Mouse (Mus musculus): ENCODE data around the gene Cd6. TPM values are rescaled to one million over a fixed set of nuclear protein-coding genes. Genes with fewer than 3 reads are reported as not detected.

Cd6 gene
- polyA plus RNA-seq, 1 experiment, result 2.1 TPM

DNA sequence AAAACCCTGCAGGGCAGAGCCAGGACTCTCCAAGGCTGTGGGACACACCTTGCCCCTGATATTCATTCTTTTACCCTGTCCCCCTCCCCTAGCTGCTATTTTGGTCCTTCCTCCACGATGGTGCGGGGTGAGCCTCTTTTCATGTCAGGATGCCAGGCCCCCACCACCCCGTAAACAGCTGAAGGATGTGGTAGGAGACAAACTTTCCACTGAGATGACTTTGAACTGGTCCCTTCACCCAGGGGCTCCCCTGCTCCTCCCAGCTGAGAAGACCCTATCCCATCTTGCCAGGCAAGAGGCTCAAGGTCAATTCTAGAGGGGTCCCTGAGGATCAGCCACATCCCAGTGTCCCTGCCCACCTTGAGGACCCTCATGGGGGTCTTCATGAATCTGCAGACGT, 42.5 kb downstream of the Cd6 start:
- no peaks in the 10 kb centered on the region; the same call in 1 of the 2 replicates for H3K4me1 ChIP-seq (ENCODE audit: control insufficient read depth, insufficient read depth, low read length)
- H3K4me3 ChIP-seq (replicated peaks; ENCODE audit: control insufficient read depth, low read depth, low read length), result no peak overlapping the region
- 50% methylated on average over 4 of the region's 4 CpGs for WGBS
- TF ChIP-seq CTCF (IDR thresholded peaks at IDR 0.05; ENCODE audit: control insufficient read depth, insufficient read depth, low read length) (no peak), POLR2A (IDR thresholded peaks at IDR 0.05; ENCODE audit: borderline replicate concordance, control insufficient read depth, low read depth, low read length) (no peak)
- H3K27ac ChIP-seq (ENCODE audit: control insufficient read depth, insufficient read depth, low read depth, low read length, poor library complexity), result no peak overlapping the region

DNA sequence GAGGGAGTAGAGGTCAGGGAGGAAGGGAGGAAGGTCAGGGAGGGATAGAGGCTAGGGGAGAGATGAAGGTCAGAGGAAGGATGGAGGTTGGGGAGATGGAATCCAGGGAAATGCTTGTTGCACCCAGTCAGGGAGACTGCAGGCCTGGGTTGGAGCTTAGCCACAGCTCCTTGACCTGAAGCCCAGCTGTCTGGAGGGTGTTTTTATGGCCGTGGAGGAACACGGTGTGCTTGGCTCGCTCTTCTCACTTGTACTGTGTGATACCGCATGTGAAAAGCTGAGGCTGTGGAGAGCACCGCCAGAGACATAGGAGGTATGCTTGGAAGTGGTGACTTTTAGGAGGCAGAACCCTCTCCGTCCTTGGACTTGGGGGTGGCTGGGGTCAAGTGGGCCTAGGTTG, 43.1 kb downstream of the Cd6 start:
- Histone ChIP-seq H3K27ac (ENCODE audit: control insufficient read depth, insufficient read depth, low read depth, low read length, poor library complexity) (no peak overlapping the region), H3K4me1 (ENCODE audit: control insufficient read depth, insufficient read depth, low read length) (no peaks in the 10 kb centered on the region; the same call in 1 of the 2 replicates), H3K4me3 (replicated peaks; ENCODE audit: control insufficient read depth, low read depth, low read length) (no peak overlapping the region)
- WGBS, result 86% methylated on average over 6 of the region's 6 CpGs
- TF ChIP-seq POLR2A (IDR thresholded peaks at IDR 0.05; ENCODE audit: borderline replicate concordance, control insufficient read depth, low read depth, low read length) (no peak), CTCF (IDR thresholded peaks at IDR 0.05; ENCODE audit: control insufficient read depth, insufficient read depth, low read length) (no peak)

DNA sequence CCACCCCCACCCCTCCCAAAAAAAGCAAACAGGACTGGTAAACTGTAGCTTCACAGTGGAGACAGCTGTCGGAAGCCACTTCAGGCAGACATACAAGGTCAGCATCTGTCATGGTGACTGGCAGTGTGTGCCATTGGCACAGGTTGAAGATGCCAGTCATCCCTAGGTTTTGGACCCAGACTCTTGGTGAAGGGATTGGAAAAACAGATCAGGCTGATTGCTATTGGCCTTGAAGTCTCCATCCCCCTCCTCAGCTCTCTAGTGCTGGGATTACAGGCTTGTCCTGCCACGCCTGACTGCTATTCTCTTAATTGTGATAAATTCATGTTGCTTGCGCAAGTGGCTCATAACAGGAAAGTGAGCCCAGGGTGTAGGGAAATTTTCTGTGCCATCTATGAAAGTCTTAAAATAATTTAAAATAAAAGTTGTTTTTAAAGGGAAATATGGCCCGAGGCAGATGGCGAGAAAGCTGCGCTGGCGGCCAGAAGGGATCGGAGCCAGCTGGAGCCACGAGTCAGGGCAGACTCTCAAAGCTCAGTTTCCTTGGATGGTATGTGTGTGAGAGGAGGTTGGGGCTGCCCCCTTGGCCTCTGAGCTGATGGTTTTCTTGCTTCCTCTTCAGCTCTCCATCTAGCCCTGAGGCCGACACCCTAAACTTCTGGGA, 44.9 kb downstream of the Cd6 start:
- Histone ChIP-seq H3K4me3 (replicated peaks; ENCODE audit: control insufficient read depth, low read depth, low read length) (no peak overlapping the region), H3K4me1 (ENCODE audit: control insufficient read depth, insufficient read depth, low read length) (no peaks in the 10 kb centered on the region; the same call in 1 of the 2 replicates), H3K27ac (ENCODE audit: control insufficient read depth, insufficient read depth, low read depth, low read length, poor library complexity) (no peak overlapping the region)
- TF ChIP-seq POLR2A (IDR thresholded peaks at IDR 0.05; ENCODE audit: borderline replicate concordance, control insufficient read depth, low read depth, low read length), result no peak
- TF ChIP-seq CTCF (IDR thresholded peaks at IDR 0.05; ENCODE audit: control insufficient read depth, insufficient read depth, low read length), result no peak
- 79% methylated on average over 10 of the region's 10 CpGs for WGBS

DNA sequence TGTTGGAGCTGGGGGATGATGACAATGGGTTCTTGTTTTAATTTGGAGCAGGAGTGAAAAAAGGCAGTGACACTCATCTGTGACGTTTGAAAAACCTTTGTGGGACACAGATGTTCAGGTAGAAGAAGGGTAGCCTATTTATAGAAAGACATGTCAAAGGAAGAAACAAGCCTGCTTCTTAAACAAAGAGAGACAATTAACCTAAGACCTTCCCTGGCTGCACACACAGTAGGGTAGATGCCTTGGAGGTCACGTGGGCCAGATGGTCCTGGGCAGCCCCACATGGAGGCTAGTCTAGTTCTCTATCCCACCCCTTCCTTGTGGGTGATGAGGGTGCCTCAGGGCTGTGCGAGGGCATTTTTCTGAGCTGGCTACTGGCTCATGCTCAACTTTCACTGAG, 45.8 kb downstream of the Cd6 start:
- no peak overlapping the region for H3K4me3 ChIP-seq (replicated peaks; ENCODE audit: control insufficient read depth, low read depth, low read length)
- H3K27ac ChIP-seq (ENCODE audit: control insufficient read depth, insufficient read depth, low read depth, low read length, poor library complexity), result no peak overlapping the region
- H3K4me1 ChIP-seq (ENCODE audit: control insufficient read depth, insufficient read depth, low read length), result no peaks in the 10 kb centered on the region; the same call in 1 of the 2 replicates
- WGBS, result 66% methylated on average over 3 of the region's 3 CpGs
- no peak for TF ChIP-seq CTCF (IDR thresholded peaks at IDR 0.05; ENCODE audit: control insufficient read depth, insufficient read depth, low read length)
- no peak for TF ChIP-seq POLR2A (IDR thresholded peaks at IDR 0.05; ENCODE audit: borderline replicate concordance, control insufficient read depth, low read depth, low read length)

DNA sequence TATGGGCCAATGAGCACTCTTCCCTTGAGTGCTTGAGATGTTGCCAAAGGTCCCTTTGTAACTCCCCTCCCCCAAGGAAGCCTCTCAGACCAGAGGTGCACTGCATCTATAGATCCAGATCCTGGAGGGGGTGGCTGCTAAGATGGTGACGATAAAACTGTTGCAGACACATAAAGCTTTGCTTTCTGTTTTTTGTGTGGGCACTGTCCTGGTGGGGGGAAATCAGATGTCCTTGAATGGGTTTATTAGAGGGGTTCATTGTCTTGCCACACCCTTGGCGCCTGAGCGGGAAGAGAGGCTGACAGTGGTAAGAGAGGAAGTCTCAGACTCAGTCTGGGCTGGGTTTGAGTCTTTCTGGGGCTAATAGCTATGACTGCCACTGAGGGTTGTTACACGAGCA, 46.7 kb downstream of the Cd6 start:
- Histone ChIP-seq H3K4me1 (ENCODE audit: control insufficient read depth, insufficient read depth, low read length) (no peaks in the 10 kb centered on the region), H3K27ac (ENCODE audit: control insufficient read depth, insufficient read depth, low read depth, low read length, poor library complexity) (no peak overlapping the region), H3K4me3 (replicated peaks; ENCODE audit: control insufficient read depth, low read depth, low read length) (no peak overlapping the region)
- 48% methylated on average over 4 of the region's 4 CpGs for WGBS
- TF ChIP-seq POLR2A (IDR thresholded peaks at IDR 0.05; ENCODE audit: borderline replicate concordance, control insufficient read depth, low read depth, low read length), result no peak
- no peak for TF ChIP-seq CTCF (IDR thresholded peaks at IDR 0.05; ENCODE audit: control insufficient read depth, insufficient read depth, low read length)

DNA sequence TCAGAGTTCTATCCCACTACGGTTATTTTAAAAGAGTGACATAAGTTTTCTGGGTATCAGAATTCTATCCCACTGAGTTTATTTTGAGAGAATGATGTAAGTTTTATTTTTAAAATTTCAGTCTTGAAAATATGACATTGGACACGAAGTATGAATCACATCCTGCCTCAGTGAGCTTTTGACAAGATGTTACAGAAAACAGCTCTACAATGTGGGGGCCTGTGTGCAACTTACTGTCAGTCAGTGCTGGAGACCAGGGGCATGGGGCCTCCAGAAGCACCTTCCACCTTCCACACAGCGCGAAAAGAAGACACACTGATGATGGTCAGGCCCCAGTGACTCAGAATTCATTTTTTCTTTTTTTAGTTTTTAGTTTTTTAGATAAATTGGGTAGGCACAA, 48.2 kb downstream of the Cd6 start:
- 64% methylated on average over 4 of the region's 4 CpGs for WGBS

DNA sequence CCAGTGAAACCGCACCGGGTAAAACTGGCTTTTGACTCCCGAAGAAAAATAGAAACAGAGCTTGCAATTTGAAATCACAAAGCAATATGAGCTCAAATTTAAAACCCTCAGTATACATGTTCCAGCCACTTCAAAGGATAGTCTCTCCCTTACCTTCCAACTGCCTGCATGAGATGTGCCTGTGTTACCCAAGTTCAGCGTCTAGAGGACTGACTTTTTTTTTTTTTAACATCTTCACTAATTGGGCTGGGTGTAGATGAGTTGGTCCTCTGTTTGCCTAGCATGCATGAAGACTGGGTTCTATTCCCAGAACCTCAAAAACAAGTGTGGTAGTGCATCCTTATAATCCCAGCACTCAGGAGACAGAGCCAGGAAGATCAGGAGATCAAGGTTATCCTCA, 53.0 kb downstream of the Cd6 start:
- H3K4me3 ChIP-seq (replicated peaks; ENCODE audit: control insufficient read depth, low read depth, low read length), result no peak overlapping the region
- no peaks in the 10 kb centered on the region for H3K4me1 ChIP-seq (ENCODE audit: control insufficient read depth, insufficient read depth, low read length)
- H3K27ac ChIP-seq (ENCODE audit: control insufficient read depth, insufficient read depth, low read depth, low read length, poor library complexity), result no peak overlapping the region
- 87% methylated on average over 4 of the region's 4 CpGs for WGBS
- TF ChIP-seq POLR2A (IDR thresholded peaks at IDR 0.05; ENCODE audit: borderline replicate concordance, control insufficient read depth, low read depth, low read length), result no peak
- TF ChIP-seq CTCF (IDR thresholded peaks at IDR 0.05; ENCODE audit: control insufficient read depth, insufficient read depth, low read length), result no peak

More for the DNA sequence above, 48.2 kb downstream of the Cd6 start:
- Histone ChIP-seq H3K4me1 (ENCODE audit: control insufficient read depth, insufficient read depth, low read length) (no peaks in the 10 kb centered on the region), H3K4me3 (replicated peaks; ENCODE audit: control insufficient read depth, low read depth, low read length) (no peak overlapping the region), H3K27ac (ENCODE audit: control insufficient read depth, insufficient read depth, low read depth, low read length, poor library complexity) (no peak overlapping the region)
- TF ChIP-seq CTCF (IDR thresholded peaks at IDR 0.05; ENCODE audit: control insufficient read depth, insufficient read depth, low read length) (no peak), POLR2A (IDR thresholded peaks at IDR 0.05; ENCODE audit: borderline replicate concordance, control insufficient read depth, low read depth, low read length) (no peak)

DNA sequence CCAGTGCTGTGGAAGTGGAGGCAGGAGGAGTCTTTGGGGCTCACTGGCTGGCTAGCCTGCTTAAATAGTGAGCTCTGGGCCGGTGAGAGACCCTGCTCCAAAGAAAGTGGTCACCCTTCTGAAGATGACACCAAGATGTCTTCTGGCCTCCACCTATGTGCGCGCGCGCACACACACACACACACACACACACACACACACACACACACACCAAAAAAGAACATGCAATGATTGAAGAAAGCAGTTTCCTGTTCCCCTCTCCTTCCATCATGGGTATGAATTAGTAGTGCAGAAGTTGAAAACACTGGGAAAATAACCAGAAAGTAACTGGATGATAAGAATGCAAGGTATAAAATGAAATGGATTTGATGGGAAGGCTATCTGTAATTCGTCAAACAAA, 55.7 kb downstream of the Cd6 start:
- no peak for TF ChIP-seq CTCF (IDR thresholded peaks at IDR 0.05; ENCODE audit: control insufficient read depth, insufficient read depth, low read length)
- no peak for TF ChIP-seq POLR2A (IDR thresholded peaks at IDR 0.05; ENCODE audit: borderline replicate concordance, control insufficient read depth, low read depth, low read length)
- H3K4me3 ChIP-seq (replicated peaks; ENCODE audit: control insufficient read depth, low read depth, low read length), result no peak overlapping the region
- WGBS, result 90% methylated on average over 6 of the region's 6 CpGs
- no peak overlapping the region for H3K27ac ChIP-seq (ENCODE audit: control insufficient read depth, insufficient read depth, low read depth, low read length, poor library complexity)
- H3K4me1 ChIP-seq (ENCODE audit: control insufficient read depth, insufficient read depth, low read length), result no peaks in the 10 kb centered on the region

DNA sequence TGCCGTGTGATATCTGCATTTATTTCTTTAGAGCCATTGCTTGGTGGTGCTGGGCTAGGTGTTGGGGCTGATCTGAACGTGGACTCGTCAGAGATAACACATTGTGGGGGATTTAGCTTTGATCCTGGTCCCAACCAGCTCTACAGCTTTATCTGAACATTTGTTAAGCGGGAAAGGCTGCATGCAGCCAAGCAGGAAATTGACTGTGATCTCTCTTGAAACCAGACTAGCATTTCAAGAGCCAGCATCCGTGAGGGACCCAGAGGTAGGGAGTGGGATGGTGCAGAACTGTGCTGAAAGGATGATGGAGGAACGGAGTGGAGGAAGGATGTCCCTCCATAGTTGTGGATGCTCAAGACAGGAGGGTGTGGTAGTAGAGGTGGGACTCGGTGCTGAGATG, 56.5 kb downstream of the Cd6 start:
- Histone ChIP-seq H3K27ac (ENCODE audit: control insufficient read depth, insufficient read depth, low read depth, low read length, poor library complexity) (no peak overlapping the region), H3K4me1 (ENCODE audit: control insufficient read depth, insufficient read depth, low read length) (no peaks in the 10 kb centered on the region), H3K4me3 (replicated peaks; ENCODE audit: control insufficient read depth, low read depth, low read length) (no peak overlapping the region)
- WGBS, result 70% methylated on average over 7 of the region's 7 CpGs
- TF ChIP-seq CTCF (IDR thresholded peaks at IDR 0.05; ENCODE audit: control insufficient read depth, insufficient read depth, low read length) (no peak), POLR2A (IDR thresholded peaks at IDR 0.05; ENCODE audit: borderline replicate concordance, control insufficient read depth, low read depth, low read length) (no peak)
